Mouse (Mus musculus): Measurements from ENCODE around the gene Prkce.

Prkce gene

DNA sequence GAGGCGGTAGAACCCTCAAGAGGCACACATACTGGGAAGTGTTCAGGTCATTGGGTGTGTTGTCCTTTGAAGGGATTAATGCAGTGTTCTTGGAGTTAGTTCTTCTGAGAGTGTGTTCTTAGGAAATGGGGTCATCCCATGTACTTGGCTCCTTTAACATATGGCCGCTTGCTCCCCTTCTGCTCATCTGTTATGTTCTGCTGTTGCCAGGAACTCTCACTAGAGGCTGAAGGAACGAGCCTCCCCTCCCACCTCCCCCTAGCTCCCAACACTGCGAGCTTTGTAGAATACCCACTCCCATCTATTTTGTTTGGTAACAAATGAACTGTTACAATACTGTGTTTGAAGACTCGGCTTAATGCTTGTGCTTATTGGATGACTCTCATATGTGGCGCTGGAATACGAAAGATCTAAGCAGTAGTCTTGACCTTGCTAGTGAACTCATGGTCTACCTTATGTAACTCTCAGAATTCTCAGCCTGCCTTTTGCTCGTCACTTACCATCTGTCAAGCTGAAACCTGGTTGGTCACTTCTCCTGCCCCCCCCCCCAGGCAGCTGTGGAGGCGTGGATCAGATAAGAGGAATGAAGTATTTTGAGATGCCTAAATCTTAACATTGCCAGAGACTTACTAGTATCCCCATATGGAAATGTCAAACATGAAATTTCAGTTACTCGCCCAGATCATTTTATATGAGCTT lies 58.1 kb downstream of the Prkce start:
- DNase-seq (ENCODE audit: low spot score in 2 of 2): no peak

DNA sequence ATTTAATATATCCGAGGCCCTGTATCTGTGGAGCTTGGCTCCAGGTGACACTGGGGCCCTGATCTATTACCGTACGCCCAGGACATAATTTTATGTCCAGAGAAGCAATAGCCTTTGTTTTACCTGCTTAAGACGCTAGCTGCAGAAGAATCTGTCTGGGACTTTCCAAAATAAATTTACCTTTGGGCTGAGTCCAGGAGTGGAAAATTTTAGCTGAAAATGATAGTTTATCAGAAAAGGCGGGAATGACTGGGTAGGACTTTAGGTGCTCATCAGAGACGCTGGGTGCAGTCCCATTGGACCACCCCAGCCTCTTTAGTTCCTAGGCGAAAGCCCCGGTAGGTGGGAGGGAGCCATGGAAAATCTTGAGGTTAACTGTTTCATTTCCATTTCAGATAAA lies 58.6 kb downstream of the Prkce start:
- no peak for DNase-seq (ENCODE audit: low spot score in 2 of 2)

DNA sequence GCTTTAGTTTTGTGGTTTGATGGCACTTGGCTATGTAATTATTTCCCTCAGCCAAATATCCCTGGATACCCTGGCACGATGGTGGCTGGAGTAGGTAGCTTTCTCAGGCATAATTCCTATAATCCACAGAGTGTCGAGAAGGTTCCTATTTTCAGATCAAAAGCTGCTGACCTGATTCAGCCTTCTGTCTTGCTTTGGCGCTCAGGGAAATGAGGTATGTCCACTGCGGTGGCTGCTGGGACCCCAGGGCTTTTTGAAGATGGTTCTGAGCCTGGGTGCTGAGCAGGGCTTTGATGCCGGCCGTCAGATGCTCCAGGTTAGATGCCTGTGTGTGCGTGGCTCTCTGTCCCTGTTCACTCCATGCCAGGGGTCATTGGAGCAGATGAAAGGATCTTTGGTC lies 59.0 kb downstream of the Prkce start:
- DNase-seq (ENCODE audit: low spot score in 2 of 2): no peak

DNA sequence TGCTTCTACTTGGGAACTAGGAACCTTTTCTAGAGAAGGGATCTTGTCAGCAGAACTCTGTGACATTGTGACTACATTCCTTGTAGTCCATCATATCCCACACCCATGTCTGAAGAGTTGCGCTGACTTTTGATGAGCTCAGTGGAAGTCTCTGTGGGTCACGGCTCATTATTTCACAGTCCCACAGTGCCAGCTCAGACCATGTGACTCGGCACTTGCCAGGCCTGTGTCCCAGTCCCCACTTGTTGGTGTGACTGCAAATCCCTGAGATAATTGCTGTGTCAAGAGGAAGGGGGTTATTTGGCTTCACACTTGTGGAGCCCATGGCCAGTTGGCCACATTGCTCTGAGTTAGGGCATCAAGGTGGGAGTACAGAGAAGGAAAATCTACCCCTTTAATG lies 59.8 kb downstream of the Prkce start:
- DNase-seq (ENCODE audit: low spot score in 2 of 2): no peak

DNA sequence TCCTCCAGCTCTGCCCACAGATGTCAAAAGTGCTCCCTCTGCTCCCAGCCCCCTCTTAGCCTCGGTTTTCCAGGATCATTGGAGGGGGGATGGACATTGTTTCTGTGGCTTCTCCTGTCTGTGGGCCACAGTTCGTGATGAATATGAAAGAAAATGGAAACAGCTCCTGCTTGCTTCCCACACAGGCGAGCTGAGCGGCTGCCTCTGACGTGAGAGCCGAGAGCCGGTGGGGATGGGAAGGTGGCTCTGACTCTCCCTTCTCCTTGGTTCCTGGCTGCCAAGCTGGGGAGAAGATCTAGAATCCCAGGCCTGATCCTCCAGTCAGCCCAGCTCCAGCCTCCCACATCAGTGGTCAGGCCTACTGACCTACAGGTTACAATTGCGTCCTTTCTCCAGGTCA lies 61.3 kb downstream of the Prkce start:
- peak; percentile 52 to 79 for DNase-seq (ENCODE audit: low spot score in 2 of 2)

DNA sequence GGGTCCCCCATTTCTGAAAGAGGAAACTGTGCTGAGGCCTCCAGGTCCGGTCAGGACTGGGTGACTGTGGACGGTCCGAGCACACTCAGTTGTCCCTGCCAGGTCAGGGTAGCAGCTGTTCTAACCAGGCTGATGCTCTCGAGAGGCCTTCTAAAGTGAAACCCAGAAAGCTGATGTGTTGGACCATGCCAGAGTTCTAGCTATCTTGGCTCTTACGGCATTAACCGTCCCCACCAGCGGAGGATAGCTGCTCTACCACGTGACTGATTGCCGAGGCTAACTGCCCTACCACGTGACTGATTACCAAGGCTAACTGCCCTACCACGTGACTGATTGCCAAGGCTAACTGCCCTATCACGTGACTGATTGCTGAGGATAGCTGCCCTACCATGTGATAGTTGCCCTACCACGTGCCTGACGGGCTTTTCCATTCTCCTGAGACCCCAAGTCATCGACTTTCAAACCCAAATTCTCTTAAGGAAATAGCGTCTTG lies 62.6 kb downstream of the Prkce start:
- no peak for DNase-seq (ENCODE audit: low spot score in 2 of 2)

DNA sequence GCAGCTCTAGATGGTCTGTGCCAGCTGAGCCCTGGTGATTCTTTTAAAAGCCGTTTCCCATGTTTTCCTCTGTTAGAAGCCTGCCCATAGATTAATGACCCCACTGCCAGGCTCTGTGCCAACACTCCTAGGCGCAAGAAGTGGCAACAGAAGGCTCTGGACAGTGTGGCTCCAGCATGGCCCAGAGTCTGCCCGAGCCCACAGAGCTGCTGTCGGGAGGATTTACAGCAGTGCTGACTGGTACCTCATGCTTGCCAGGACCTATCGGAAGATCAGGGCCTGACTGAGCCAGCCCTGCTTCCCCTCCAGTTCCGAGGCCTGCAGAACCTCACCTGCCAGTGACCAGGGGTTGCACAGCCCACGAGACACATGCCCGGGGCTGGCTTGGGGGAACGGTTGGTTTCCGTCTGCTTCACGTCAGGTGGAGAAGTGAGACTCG lies 64.2 kb downstream of the Prkce start:
- DNase-seq (ENCODE audit: low spot score in 2 of 2): no peak

DNA sequence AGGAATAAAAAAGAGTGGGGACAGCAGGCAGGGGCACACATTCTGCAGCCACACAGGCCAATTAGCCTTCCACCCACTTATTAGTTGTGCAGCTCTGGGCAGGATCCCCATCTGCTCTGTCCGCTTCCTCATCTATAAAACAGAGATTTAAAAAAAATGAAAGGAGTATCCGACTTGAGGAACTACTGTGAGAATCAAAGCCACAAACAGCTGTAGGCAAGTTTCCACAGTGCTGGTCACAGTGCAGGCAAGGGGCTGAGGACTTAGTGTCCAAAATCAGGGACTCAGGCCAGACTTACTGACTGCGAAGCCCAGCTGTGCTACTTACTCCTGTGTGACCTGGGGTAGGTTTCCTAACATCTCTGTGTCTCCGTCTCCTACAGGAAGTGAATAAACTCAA lies 64.7 kb downstream of the Prkce start:
- DNase-seq (ENCODE audit: low spot score in 2 of 2): no peak

DNA sequence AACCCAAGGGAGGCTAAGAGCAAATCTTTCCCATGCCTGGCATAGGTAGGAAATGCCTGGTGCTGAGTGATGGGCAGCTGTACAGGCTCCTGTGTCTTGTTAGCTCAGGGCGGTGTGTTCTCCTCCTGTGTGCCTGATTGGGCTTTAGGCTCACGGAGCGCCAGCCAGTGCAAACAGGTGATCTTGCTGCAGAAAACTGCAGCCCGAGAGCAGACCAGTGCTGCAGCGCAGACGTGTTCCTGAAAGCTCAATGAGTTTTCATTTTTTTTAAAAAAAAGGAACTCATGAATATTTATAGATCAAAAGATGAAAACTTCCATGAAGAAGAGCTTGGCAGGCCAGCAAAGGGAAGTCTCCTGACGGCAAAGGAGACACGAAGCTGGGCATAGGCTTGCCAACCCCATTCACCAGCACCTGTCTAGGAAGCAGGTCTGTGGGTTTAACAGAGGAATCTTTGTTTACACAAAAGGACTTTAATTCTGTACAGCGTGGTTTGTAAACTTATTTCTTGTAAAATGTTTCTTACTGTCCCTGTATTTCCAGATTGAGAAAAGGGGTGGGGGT lies 67.1 kb downstream of the Prkce start:
- DNase-seq (ENCODE audit: low spot score in 2 of 2): no peak

DNA sequence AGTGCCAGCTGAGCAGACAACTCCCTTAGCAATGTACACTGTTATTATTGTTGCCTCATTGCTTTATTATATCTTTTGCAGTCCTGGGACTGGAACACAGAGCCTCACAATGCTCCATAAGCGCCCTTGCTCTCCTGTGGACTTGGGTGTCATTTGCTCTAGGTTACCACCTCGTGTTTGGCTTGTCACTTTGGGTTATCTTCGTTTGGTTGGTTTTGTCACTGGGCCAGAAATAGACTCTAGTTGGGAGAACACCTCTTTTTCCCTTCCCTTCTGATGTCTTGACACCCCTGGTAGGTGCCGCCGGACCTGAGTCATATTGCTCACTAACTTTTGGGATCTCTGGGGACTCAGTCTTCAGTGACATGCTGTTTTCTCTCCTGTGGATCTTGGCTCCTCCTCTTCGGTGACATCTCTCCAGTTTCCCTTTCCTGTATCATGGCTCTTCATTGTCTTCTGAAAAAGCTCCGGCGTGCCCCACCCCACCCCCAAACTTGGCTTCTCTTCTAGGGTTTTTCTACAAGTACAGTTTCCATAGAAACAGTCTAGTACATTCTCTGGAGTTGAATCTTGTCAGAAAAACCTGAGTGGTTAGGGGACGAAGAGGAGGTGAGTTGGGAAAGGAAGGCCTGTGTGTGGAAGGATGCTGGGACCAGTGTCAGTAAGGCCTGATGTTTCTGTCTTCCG lies 68.6 kb downstream of the Prkce start:
- DNase-seq (ENCODE audit: low spot score in 2 of 2): no peak

DNA sequence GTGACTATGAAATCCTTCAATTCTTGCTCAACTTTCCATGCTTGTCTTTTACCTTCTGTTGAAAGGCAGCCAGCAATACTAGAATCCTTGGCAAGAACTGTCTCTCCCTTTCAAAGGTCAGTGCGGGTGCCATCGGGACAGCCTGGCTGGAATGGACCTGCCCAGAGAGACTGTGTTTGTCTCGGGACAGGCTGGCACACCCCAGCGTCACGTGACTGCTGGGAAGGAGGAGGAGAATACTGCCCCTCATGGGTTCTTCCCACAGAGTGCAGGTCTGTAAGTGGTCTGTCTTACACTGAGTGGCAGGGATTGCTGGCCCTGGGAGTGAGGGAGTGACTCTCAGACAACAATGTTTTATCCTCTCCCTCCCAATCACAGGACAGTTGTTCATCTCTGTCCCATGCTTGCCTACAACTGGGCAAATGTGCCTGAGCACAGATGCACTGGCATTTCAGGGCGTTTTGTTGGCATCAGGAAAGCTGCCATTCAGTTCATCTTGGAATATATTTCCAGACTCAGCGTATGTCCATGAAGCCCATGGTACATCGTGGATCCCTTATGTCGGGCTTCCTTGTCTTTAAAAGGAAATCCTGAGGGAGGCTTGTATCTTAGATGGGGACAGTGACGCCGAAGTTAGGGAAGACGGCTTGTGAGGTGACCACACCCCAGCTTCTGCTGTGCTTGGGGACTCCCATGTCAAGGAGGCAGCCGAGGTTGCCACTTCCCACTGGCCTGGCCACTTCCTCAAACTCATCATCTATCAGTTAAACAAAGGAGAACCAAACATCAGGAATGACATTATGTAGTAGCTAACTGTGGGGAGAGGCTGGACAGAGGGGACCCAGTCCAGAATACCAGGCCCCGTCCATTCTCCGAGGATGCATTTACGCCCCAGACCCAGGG lies 69.5 kb downstream of the Prkce start:
- DNase-seq (ENCODE audit: low spot score in 2 of 2): no peak

DNA sequence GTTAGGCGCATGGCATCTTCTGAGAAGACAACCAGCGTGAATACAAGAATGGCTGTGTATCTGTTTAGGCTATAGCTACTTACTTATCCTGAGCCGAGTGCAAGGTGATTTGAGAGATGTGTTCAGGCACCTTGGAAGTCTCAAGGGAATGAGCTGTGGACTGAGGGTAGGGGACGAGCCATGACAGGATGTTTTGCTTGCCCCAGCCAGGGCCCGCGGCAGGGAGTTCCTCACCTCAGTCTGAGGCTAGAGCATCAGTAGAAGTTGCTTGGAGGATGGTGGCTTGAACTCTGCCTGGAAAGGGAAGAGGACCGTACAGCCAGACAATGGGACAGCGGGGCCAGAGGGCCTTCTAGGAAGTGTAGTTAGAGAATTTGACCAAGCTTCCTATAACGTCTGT lies 74.7 kb downstream of the Prkce start:
- DNase-seq (ENCODE audit: low spot score in 2 of 2): no peak

DNA sequence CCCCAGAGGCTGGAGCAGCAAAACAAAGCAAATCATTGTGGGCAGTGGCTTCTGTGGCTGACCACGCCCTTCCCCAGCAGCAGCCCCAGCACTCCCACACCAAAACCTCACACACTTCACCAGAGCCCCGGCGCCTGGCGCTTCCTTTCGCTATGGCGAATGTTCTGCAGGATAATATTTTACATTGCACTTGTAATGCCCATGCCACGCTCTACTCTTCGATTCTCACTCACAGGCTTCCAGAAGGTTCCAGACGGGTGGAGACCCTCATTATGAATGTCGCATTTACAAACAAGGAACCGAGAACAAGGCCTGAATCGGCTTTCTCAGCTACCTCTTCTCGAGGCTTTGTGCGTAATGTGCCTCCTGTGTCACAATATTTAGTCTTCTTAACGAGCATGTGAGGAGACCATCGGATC lies 75.5 kb downstream of the Prkce start:
- no peak for DNase-seq (ENCODE audit: low spot score in 2 of 2)

DNA sequence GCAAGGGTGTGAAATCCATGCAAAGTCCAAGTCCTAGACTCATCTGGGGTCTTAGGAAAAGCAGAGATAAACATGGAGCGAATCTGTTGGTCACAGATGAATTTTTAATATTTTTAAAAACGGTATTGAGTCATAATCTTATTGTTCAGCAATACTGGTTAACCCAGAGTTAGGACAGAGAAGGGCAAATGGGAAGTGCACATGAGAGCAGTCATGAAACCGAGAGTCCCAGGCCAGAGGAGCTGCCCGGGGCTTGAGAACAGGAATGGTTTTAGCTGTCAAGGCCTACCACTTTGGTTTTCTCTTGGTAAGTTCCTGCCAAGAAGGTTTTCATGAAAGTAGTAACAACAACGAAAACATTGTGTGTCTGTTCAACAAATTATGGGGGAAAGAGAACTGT lies 76.8 kb downstream of the Prkce start:
- no peak for DNase-seq (ENCODE audit: low spot score in 2 of 2)

DNA sequence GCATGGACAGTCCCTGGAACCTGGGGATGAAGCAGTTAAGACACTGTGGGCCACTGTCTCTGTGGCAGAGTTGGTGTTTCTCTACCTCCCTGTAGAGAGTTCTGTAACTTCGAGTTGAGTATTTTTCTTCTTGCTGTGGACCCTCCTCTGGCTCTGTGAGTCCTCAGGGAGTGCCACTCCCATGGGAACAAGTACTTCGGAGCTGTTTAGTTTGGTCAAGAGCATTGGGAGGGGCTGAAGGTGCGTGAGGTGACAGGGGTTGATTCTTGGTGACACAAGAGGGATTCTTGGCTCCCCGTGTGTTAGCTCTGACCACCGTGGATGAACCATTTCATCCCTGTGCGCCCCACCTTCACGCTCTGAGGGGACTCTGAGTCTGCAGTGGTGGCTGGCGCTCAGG lies 81.2 kb downstream of the Prkce start:
- DNase-seq (ENCODE audit: low spot score in 2 of 2): no peak

DNA sequence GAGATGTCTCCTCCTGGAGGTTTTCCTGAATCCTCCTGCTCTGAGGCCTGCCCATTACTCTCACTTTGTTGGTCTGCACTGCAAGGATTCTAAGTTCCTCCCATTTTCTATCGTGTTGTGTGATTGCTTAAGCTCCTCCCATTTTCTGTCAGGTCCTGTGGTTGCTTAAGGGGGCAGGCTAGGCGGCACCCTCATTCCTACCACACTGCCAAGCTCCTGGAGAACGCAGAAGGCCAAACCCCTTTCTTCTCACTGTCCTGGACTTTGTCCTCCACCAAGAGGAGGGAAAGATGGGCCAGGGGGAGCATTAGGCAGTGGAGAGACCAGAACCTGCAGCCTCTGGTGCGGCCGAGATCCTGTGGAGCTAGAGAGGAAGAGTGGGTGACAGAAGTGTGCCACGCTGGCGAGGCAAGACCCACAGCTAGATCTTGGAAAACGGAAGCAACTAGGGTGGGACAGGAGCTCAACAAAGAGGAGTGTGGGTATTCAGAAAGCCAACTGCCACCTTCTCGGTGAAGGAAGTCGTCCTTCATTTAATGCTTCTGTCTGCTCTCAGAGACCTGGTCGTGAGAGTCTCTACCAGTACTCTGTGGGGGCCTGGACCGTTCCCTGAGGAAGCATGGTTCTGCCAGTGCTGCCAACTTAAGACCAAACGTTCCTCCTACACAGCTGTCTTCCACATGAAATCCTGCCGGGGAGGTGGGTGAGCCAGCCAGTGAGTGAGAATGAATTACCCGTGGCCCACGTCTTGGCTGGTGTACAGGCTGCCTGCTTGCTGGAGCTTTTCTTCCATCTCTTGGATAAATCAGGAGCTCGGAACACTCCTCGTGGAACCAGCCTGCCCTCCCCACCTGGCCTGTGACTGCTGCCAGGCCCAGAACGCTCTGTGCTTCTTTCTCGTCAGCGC lies 82.2 kb downstream of the Prkce start:
- DNase-seq (ENCODE audit: low spot score in 2 of 2): peak; percentile 89 to 96

DNA sequence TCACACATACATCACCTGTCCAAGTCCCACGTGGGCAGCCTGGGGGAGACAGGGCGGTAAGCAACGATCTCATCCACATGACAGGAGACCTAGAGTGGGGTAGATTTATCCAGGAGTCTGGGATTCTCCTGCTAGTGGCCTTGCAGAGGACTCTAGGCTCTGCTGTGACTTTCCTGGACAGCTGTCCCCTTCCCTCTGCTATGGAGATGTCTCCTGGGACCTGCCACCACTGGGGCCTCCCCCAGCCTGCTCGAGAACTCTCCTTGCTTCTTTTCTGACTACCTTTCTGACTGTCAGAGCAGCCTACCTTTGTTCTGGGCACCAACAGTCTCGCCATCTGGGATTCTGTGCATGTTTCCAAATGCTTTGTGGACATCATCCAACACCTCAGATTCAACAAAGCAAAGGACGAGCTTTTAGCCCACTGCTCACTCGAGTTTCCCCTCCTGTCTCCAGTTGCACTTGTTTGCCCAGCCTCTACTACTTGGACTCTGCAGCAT lies 82.9 kb downstream of the Prkce start:
- peak in 1 of 2 experiments; percentile 80 for DNase-seq (ENCODE audit: low spot score in 2 of 2)

DNA sequence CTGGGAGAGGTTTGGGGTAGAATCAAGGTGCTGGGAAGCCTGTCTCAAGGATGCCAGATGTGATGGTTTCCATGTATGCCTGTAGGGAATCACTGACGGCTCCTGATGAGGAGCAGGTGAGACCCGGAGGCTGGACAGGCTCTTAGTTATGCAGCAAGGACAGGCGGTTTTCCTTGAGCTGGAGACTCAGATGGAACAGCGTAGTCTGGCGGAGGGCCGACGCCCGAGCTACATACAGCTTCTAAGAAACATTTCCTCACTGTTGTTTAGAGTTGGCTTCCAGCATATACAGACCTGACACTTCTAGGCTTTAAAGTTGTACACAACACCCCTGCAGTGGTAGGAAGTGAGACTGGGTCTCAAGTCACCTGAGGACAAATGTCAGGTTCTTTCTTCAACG lies 86.3 kb downstream of the Prkce start:
- no peak for DNase-seq (ENCODE audit: low spot score in 2 of 2)

DNA sequence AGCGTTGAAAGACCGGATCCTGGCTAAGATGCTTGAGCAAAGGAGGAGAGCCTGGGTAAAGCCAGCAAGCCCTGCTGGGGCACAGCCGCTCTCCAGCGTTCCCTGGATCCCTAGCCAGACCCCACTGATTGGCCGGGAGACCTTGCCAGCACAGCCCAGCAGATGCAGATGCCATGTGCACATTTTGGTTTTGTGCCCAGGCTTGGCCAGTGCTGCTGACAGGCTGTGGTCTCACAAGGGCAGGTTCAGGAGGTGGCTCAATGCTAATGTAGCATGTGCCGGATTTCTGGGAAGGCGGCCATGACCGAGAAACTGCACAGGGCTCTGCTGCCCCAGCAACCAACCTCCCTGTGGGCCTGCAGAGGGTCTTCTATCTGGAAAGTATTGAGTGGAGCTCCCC lies 86.7 kb downstream of the Prkce start:
- peak; percentile 52 to 76 for DNase-seq (ENCODE audit: low spot score in 2 of 2)

DNA sequence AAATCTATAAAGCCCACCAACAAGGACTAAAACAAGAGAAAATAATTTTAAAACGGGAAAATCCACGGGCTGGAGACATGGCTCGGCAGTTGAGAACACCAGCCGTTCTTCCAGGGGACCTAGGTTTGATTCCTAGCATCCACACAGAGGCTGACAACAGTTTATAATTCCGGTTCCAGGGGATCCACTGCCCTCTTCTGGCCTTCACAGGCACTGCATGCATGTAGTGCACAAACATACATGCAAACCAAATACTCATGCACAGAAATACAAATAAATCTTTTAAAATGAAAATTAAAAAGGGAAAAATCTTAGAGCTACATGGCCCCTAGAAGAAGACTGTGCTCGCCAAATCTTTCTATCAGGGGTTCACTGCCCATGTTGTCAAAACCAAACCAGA lies 87.4 kb downstream of the Prkce start:
- DNase-seq (ENCODE audit: low spot score in 2 of 2): no peak

DNA sequence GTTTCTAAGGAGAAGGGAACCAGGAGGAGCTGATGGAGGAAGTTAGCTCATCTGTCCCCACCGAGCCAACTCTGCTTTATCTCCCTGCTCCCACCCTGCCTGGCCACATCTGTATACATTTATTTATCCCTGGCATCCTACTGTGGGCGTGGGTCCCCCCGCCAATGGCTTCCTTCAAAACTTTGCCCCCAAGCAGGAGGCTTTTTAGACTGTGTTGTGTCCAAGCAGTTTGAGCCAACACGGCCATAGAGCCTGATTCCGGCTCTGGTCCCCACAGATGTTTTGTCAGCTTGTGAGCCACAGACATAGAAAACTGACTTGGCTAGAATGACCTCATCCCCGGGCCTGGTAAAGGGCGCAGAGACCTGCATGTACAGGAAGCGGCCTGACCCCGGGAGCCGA lies 89.1 kb downstream of the Prkce start:
- no peak for DNase-seq (ENCODE audit: low spot score in 2 of 2)
